Mouse (Mus musculus) neural tube, embryonic 11.5 days (tissue): ENCODE results near the gene Tnfaip6. TPM values are rescaled to one million over a fixed set of nuclear protein-coding genes. Genes with fewer than 3 reads are reported as not detected.

Experiments
- ATAC-seq: fragments of 200-750 bp; cut with Nextera tagmentation; 2 replicates; pipeline ENCODE4 v1.8.0; 2017; ENCODE audit warnings: moderate number of reproducible peaks, mild to moderate bottlenecking, moderate TSS enrichment, moderate library complexity; ENCODE audit not compliant: insufficient read depth, low FRiP score, low TSS enrichment
- DNase-seq: peaks from one replicate; pipeline ENCODE4 v3.0.0-alpha.2; 2015; ENCODE audit warnings: low spot score
- H3K27ac ChIP-seq: fragments of 300-500 bp; sonication (generic); 2 replicates; pipeline ENCODE4 v1.5.1; 2014; ENCODE audit warnings: low read depth, mild to moderate bottlenecking, low read length
- H3K27me3 ChIP-seq: fragments of 300-500 bp; sonication (generic); 2 replicates; pipeline ENCODE4 v1.6.1; 2014; ENCODE audit warnings: mild to moderate bottlenecking, low read length, mixed read lengths; ENCODE audit not compliant: control insufficient read depth, insufficient read depth
- H3K36me3 ChIP-seq: fragments of 300-500 bp; sonication (generic); 2 replicates; pipeline ENCODE4 v1.6.1; 2014; ENCODE audit warnings: mild to moderate bottlenecking, low read length, moderate library complexity, mixed read lengths; ENCODE audit not compliant: control insufficient read depth, insufficient read depth
- H3K4me1 ChIP-seq: fragments of 300-500 bp; sonication (generic); 2 replicates; pipeline ENCODE4 v1.6.1; 2014; ENCODE audit warnings: low read length, mixed read lengths; ENCODE audit not compliant: control insufficient read depth, insufficient read depth
- H3K4me2 ChIP-seq: fragments of 300-500 bp; sonication (generic); 2 replicates; pipeline ENCODE4 v1.6.1; 2014; ENCODE audit warnings: low read depth, mild to moderate bottlenecking, moderate library complexity
- H3K4me3 ChIP-seq: fragments of 300-500 bp; sonication (generic); 2 replicates; pipeline ENCODE4 v1.5.1; 2014; ENCODE audit warnings: low read depth, low read length
- H3K9ac ChIP-seq: fragments of 300-500 bp; sonication (generic); 2 replicates; pipeline ENCODE4 v1.6.1; 2014; ENCODE audit warnings: mild to moderate bottlenecking, low read length
- H3K9me3 ChIP-seq: fragments of 300-500 bp; sonication (generic); 2 replicates; pipeline ENCODE4 v1.6.1; 2016; ENCODE audit warnings: low read length; ENCODE audit not compliant: control insufficient read depth
- WGBS: fragments of 180-500 bp; shearing (Covaris S2); extraction: QIAGEN DNeasy Blood & Tissue Kit; methylation state at CpG from one replicate; pipeline ENCODE4 v1.1.7; 2014; 5-methylcytosine and 5-hydroxymethylcytosine counted together
- polyA plus RNA-seq: library from polyadenylated mRNA; unstranded; fragments of >200 nt; fragmentation: Nextera tagmentation; extraction: Ambion mirVana; gene quantifications from 2 replicates; pipeline ENCODE4 v1.2.1, GENCODE M21; 2014

The Tnfaip6 gene
- polyA plus RNA-seq, 1 experiment from 2014 or later = 18.1 TPM

DNA sequence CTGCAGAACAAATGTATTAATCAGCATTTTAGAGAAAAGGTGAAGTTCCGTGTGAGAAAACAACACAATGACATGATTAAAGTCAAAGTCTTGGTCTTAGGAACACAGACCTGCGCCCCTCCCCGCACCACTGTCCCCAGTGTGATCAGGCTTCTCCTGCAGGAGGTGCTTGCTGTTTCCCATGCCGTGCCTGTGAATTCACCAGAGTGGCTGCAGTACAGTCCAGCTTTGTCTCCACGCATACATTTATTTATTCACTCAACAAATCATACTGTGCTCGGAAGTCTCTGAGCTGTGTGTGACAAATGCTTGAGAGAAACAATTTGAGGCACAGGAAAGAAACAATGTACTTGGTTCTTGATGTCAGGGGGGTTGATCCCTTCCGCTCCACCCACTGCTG lies 21.4 kb upstream of the Tnfaip6 start:
- Histone ChIP-seq H3K9ac (no peak overlapping the region), H3K4me1 (no peaks in the 10 kb centered on the region), H3K9me3 (no peaks in the 10 kb centered on the region), H3K4me2 (no peak overlapping the region), H3K36me3 (no peaks in the 10 kb centered on the region), H3K4me3 (no peak overlapping the region), H3K27ac (no peak overlapping the region), H3K27me3 (no peaks in the 10 kb centered on the region)
- ATAC-seq = no peak
- WGBS = 34% methylated on average over 7 of the region's 7 CpGs
- no peak for DNase-seq

DNA sequence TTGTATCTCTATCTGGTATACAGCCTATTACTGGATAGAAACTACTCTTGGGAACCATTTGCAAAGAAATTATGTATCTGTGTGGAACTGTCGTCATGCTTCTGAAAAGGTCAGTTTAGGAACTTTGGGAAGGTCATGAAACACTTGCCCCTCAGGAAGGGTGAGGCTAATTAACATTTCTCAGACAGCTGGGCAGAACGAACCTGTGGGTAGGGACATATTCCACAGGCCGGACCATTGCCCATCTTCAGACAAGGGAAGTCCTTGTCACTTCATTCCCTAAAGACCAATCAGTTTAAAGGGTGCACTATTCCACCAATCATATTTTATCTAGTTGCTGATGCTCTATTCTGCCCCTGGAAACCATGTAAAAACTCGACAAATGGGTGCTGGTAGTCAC lies 10.7 kb upstream of the Tnfaip6 start:
- ATAC-seq (no peak), DNase-seq (no peak)
- no peaks in the 10 kb centered on the region for H3K4me1 ChIP-seq
- H3K4me2 ChIP-seq = no peak overlapping the region
- H3K9ac ChIP-seq = no peak overlapping the region
- 82% methylated on average over 4 of the region's 4 CpGs for WGBS
- H3K4me3 ChIP-seq = no peak overlapping the region
- no peaks in the 10 kb centered on the region for H3K36me3 ChIP-seq
- no peak overlapping the region for H3K27ac ChIP-seq
- no peaks in the 10 kb centered on the region for H3K9me3 ChIP-seq
- H3K27me3 ChIP-seq = no peaks in the 10 kb centered on the region

DNA sequence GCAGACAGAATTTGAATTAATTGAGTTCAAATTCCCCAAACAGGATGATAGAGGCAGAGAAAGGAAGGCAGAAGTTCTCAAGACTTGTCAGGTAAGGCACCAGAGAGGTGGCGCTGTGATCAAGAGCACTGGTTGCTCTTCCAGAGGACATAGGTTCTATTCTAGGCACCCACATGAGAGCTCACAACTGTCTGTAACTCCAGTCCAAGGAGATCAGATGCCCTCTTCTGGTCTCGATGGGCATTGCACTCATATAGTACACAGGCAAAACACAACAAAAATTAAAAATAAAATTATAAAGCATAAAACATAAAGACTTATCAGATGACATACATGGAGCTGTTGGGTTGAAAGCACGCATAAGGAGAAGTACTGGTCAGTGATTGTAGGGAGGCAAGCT lies 8.4 kb upstream of the Tnfaip6 start:
- Histone ChIP-seq H3K36me3 (no peaks in the 10 kb centered on the region), H3K4me3 (no peak overlapping the region), H3K9ac (no peak overlapping the region), H3K4me1 (no peaks in the 10 kb centered on the region), H3K27ac (no peak overlapping the region), H3K9me3 (no peaks in the 10 kb centered on the region), H3K4me2 (no peak overlapping the region), H3K27me3 (no peaks in the 10 kb centered on the region)
- no peak for DNase-seq
- WGBS = 87% methylated on average over 3 of the region's 3 CpGs
- no peak for ATAC-seq

GRCm38 (mm10) chr2:52031491-52031890 lies 6.3 kb upstream of the Tnfaip6 start:
- no peak overlapping the region for H3K4me3 ChIP-seq
- H3K4me1 ChIP-seq = no peaks in the 10 kb centered on the region
- H3K9me3 ChIP-seq = no peaks in the 10 kb centered on the region
- no peaks in the 10 kb centered on the region for H3K27me3 ChIP-seq
- ATAC-seq = no peak
- no peak for DNase-seq
- H3K27ac ChIP-seq = no peak overlapping the region
- 84% methylated on average over 4 of the region's 4 CpGs for WGBS
- H3K4me2 ChIP-seq = no peak overlapping the region
- H3K36me3 ChIP-seq = no peaks in the 10 kb centered on the region
- no peak overlapping the region for H3K9ac ChIP-seq

DNA sequence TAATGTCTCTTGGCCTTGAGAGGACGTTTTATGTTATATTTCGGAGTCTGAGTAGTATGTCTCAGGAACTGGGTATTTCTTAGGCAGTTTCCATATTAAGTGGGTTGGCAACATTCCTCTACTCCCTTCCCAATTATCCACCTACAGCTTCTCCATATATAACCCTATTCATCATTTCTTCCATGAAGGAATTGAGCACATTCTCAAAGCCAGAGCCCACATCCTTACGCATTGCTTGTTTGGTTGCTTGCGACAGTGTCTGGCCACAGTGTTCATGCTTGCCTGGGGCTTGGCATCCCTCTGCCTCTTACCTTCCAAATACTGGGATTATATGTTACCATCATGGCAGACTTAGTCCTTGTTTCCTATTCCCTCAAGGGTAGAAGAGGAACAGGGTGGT lies 3.2 kb upstream of the Tnfaip6 start:
- no peak overlapping the region for H3K4me3 ChIP-seq
- DNase-seq (no peak), ATAC-seq (no peak)
- H3K4me1 ChIP-seq = peaks cover 6% of the 10 kb centered on the region; the same call in 1 of the 2 replicates
- 88% methylated on average over 4 of the region's 4 CpGs for WGBS
- H3K36me3 ChIP-seq = no peaks in the 10 kb centered on the region
- no peak overlapping the region for H3K4me2 ChIP-seq
- no peaks in the 10 kb centered on the region for H3K27me3 ChIP-seq
- H3K27ac ChIP-seq = no peak overlapping the region
- H3K9me3 ChIP-seq = no peaks in the 10 kb centered on the region
- H3K9ac ChIP-seq = no peak overlapping the region

GRCm38 (mm10) chr2:52035144-52035543 lies 2.7 kb upstream of the Tnfaip6 start:
- Histone ChIP-seq H3K4me3 (no peak overlapping the region), H3K4me2 (no peak overlapping the region), H3K27ac (no peak overlapping the region), H3K27me3 (no peaks in the 10 kb centered on the region), H3K36me3 (no peaks in the 10 kb centered on the region), H3K9ac (no peak overlapping the region), H3K4me1 (peaks cover 6% of the 10 kb centered on the region; the same call in 1 of the 2 replicates), H3K9me3 (no peaks in the 10 kb centered on the region)
- DNase-seq = no peak
- no peak for ATAC-seq
- WGBS = 84% methylated on average over 4 of the region's 4 CpGs

DNA sequence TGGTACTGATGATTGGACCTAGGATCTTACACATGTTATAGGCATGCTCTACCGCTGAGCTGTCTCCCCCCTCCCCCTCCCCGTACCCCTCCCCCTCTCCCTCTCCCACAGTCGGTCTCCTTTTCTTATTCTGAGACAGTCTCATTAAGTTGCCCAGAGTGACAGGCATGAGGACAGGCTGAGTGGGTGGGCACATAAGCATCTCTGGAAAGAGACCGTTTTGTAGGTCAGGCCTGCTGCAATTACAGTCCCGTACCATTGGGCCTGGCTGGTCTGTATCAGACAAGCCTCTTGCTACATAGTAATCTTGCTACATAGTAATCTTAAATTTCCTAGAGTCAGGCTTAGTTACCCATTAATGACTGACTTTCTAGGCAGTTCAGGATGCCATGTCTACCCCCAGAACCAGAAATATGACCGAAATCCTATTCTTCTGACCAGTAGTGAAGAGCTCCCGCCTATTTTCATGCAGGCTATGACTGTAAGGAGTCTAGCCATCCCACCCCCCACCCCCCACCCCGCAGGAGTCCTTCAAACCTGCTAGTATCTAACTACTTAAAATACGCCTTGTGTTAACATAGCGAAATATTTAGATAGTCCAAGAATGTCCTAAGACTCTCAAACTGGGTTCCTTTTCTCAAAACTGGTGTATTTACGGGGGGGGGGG lies 747 bp upstream of the Tnfaip6 start:
- 47% methylated on average over 10 of the region's 11 CpGs for WGBS
- Histone ChIP-seq H3K4me3 (no peak overlapping the region), H3K4me1 (peaks cover 6% of the 10 kb centered on the region; the same call in 1 of the 2 replicates), H3K4me2 (peak overlapping the region; percentile 56), H3K27me3 (no peaks in the 10 kb centered on the region), H3K9me3 (no peaks in the 10 kb centered on the region), H3K36me3 (no peaks in the 10 kb centered on the region), H3K9ac (no peak overlapping the region), H3K27ac (no peak overlapping the region)
- DNase-seq = peak; percentile 22
- peak; percentile 64 for ATAC-seq

DNA sequence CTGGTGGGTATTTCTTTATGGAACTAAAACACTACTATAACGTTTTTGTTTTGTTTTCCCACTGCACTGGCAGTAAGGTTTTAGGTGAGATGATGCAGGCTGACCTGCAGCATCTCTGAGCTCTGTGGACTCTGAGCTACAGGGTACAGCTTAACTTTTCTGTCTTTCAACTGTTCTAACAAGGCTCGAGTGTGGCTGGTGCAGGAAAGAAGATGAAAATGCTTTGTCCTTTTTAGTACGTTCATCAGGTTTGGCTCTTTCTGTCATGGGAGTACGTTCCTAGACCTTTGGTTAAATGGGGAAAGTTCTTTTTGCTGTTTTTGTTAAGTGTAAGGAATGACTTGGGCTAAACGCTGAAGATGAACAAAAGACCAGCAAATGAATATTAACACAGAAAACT lies 749 bp downstream of the Tnfaip6 start:
- Histone ChIP-seq H3K4me2 (peak overlapping the region; percentile 56), H3K36me3 (no peaks in the 10 kb centered on the region; the same call in 1 of the 2 replicates), H3K27me3 (no peaks in the 10 kb centered on the region), H3K27ac (no peak overlapping the region), H3K4me3 (peak overlapping the region; percentile 40), H3K9ac (peak overlapping the region; percentile 33; the same call in 1 of the 2 replicates), H3K4me1 (peaks cover 6% of the 10 kb centered on the region; the same call in 1 of the 2 replicates), H3K9me3 (no peaks in the 10 kb centered on the region)
- ATAC-seq = no peak
- WGBS = 42% methylated on average over 5 of the region's 5 CpGs
- DNase-seq = no peak

DNA sequence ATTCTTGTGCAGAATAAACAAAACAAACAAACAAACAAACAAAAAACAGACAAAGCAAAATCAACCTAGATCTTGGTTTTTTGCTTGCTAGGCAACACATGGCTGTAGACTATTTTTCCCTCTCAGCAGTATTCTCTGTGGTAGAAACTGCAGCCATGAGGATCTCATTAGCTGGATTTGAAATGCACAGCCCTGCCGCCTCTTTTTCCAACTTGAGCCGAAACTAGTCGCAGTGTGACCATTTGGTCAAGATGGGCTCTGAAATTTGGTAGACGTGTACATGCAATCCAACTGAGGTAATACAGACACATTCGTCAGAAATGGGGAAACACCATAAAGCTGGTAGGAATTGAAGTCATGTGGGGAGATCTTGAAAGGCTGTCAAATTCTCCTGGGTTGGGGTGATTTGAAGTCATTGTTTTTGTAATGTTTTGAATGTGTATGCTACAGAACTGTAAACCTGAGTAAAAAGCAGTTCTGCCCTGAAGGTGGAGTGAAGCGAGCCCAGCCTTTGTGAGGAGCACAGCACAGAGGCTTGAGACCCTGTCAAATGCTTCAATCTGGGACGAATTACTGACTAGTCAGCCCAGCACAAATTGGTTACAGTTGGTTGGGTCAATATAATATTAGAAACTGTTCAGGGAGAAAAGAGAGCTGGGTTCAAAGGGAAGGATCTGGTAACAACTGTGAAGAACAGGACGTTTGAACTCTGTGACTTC lies 1.4 kb downstream of the Tnfaip6 start:
- no peak for ATAC-seq
- H3K27ac ChIP-seq = no peak overlapping the region
- H3K36me3 ChIP-seq = no peaks in the 10 kb centered on the region; the same call in 1 of the 2 replicates
- peak overlapping the region; percentile 26; the same call in 1 of the 2 replicates for H3K9ac ChIP-seq
- peak overlapping the region; percentile 56 for H3K4me2 ChIP-seq
- peak; percentile 19 for DNase-seq
- H3K27me3 ChIP-seq = no peaks in the 10 kb centered on the region
- WGBS = 33% methylated on average over 8 of the region's 8 CpGs
- H3K4me1 ChIP-seq = peaks cover 6% of the 10 kb centered on the region; the same call in 1 of the 2 replicates
- H3K4me3 ChIP-seq = peak overlapping the region; percentile 40; the same call in 1 of the 2 replicates
- no peaks in the 10 kb centered on the region for H3K9me3 ChIP-seq
